Mouse (Mus musculus): ENCODE results near the gene Hist1h2bb.
"Not testable (repeated sequence)": the region's sequence is repeated elsewhere in the genome, so short reads cannot be mapped to it uniquely, and the experiment has no call there.

Gene Hist1h2bb

DNA sequence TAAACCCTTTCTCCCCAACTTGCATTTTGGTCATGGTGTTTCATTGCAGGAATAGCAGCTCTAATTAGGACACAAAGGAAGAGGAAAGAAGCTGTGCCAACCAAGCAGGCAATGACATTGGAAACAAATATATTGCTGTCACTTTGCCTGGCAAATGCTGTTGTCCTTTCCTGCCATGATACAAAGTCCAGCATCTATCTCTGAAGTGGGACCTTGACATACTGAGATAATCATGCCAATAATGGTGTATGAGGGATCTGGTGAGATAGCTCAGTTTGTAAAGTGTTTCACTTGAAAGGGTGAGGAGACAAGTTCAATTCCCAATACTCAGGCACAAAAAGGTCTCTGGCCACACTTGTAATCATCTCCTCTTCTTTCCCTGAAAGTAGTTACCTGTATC is 20.2 kb downstream of the Hist1h2bb start:
- DNase-seq, result no peak

- no peak for DNase-seq
Observed at GRCm38 (mm10) chr13:23768834-23769397, 22.4 kb downstream of the Hist1h2bb start.

GRCm38 (mm10) chr13:23769613-23770012 is 23.1 kb downstream of the Hist1h2bb start, which contains the start of gene Trim38:
TSS of gene Trim38 (plus strand) at chr13:23769913.
- not testable (repeated sequence) for DNase-seq

- no peak for DNase-seq
Observed at GRCm38 (mm10) chr13:23772561-23773313, 26.2 kb downstream of the Hist1h2bb start.

DNA sequence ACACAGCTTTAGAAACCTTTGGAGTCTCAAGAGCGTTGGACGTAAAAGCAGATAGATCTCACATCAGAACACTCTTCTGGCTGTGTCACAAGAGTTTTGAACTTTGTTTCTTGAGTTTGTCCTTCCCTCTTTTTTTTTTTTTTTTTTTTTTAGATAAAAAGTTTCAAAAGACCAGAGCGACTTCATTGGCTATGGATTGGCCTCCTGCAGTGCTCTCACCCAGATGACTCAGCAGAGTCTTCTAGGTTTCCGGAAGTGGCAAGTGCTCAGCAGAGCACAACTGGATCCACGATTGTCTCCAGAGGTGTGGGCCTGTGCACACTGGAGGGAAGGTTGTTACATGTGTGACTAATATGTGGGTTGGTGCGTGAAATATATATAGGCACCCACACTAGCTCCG is 31.8 kb downstream of the Hist1h2bb start:
- DNase-seq, result no peak

DNA sequence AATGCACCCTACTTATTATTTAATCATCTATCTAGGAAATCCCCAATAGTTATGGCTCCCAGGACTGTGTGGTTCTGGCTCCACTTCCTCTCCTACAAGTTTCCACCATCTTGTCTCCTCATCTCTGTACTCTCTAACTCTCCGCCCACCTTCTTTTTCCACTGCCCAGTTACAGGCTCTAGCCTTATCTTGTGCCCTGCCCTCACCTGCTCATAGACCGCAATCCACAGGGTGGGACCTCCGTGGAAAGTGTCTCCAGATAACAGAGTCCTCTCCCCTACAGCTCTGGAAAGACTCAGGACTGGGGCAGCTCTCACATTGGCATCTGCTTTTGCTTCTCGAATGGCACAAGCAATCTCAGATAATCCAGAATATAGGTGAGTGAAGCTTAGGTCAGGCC is 32.5 kb downstream of the Hist1h2bb start:
- DNase-seq, result no peak

DNA sequence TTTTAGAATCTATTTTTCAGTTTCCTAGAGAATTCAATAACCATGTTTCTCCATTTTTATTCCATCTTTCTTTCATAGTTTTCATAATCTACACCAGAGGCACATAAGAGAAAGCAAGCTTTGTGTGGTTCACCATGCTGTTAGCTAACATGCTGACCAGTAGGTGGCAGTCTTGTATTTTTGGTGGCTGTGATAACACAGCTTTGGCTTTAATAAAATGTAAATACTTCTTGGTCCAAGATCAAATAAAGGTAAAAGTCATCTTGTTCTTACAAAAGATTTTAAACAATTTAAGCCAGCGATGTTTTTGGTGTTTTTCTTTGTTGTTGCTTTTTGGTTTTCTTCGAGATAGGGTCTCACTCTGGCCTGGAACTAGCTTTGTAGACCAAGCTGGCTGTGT is 46.0 kb downstream of the Hist1h2bb start:
- DNase-seq, result peak; percentile 60
